Mouse (Mus musculus) frontal cortex, adult (tissue): Measurements from ENCODE around the gene Grin3a.

Source experiments
- ATAC-seq: cut with Nextera tagmentation; 2 replicates; pipeline ENCODE4 v1.9.2; 2017; ENCODE audit warnings: mild to moderate bottlenecking, moderate library complexity, mixed read lengths; ENCODE audit not compliant: low TSS enrichment

Grin3a gene

GRCm38 (mm10) chr4:49845612-49845985 lies at the start of gene Grin3a:
Gene Grin3a (minus strand): TSS chr4:49845744.
- peak; percentile 91 for ATAC-seq

DNA sequence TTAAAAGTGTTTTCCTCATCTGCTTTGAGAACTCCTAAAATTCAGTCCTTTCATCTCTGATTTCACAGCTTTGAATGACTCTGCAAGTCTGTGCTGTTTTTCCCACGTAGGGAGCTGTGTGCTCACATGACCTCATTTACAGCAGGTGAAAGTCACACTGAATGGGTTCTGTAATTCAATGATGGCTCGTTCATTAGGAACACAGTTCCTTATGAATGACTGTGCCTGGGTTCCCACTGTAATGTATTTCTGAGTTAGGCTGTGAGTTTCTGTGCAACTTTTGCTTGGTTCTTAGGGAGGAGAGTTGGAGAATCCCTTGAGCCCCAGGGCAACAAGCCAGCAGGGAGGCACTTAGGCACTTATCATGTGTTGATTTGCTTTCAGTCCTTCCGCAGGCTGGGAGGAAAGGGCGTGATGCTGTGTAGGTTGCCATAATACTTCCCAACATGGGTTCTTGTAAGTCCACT lies 46.3 kb upstream of the Grin3a start:
- no peak for ATAC-seq

GRCm38 (mm10) chr4:49877084-49877483 lies 31.5 kb upstream of the Grin3a start:
- ATAC-seq: no peak

DNA sequence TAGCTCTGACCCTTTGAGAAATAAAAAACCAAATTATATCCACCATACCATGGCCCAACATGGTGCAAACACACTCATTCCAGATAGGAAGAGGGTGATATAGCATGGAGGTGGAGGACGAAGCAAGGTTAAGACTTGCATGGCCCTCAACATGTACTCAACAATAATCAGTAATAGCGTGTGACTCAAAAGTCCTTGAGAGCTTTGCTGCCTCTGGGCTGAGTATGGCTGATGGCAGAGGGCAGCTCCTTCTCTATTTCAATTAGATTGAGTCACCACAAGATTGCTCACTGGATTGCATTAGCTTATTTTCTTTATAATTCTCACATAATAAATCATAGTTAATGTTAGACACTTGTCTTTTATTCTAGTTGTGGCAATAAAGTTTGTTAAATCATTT lies 15.1 kb upstream of the Grin3a start:
- no peak for ATAC-seq

DNA sequence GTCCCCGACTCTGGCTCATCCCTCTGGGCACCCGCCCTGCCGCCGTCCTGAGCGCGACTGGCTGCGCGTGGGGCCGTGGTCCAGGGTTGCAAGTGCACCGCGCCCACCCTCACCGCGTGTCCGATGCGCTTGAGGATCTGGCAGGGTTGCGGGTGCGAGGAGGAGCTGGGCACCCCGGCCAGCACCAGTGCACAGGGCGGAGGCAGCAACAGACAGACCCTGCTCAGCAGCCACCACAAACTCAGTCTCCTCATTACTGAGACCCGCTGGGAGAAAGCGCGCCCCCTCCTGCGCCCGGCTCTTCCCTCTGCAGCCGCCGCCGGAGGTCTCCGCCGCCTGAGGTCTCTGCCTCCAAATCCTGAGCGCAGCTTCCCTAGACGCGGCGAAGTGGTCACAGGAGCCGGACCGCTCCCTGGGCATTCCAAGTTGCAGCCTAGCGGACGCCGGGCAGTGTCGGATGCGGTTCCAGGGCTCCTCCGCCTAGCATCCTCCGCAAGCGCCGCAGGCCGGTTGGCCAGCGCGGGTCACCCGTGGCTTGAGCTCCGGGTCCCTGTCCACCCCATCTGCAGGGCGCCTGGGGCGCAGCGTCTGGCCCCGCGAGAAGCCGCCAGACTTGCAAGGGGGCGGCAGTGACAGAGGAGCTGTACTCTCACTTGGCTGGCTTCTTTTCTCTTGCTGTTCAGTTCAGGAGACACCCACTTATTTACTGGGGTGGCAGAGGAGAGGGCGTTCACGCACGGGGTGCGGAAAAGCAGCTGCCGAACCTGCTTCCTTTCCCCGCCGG lies 524 bp downstream of the Grin3a start:
- peak; percentile 36 for ATAC-seq

GRCm38 (mm10) chr4:49844274-49844827 lies 1.2 kb downstream of the Grin3a start:
- peak; percentile 21; the same call in 1 of the 2 replicates for ATAC-seq

GRCm38 (mm10) chr4:49843787-49844186 lies 1.8 kb downstream of the Grin3a start:
- ATAC-seq: no peak

DNA sequence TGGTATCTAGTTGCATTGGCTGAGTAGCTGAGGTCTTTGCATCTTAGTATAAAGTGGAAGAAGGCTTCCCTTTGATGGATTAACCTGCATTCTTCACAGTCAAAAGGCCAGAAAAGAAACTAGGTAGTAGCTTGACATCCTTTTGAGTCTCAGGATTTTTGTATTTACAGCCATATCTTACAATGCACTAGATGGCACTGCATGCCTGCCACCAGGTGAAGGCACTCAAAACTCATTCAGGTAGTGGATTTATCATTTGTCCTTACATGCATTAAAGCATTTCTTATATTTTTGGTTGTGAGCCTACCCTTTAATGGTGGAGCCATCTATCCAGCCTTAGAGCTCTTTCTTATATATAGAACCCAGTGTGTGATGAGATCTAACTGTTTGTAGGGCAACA lies 13.5 kb downstream of the Grin3a start:
- ATAC-seq: no peak

- no peak for ATAC-seq
Measured at GRCm38 (mm10) chr4:49813852-49814251, 31.7 kb downstream of the Grin3a start.

- ATAC-seq: no peak
Measured at GRCm38 (mm10) chr4:49806791-49807190, 38.8 kb downstream of the Grin3a start.

DNA sequence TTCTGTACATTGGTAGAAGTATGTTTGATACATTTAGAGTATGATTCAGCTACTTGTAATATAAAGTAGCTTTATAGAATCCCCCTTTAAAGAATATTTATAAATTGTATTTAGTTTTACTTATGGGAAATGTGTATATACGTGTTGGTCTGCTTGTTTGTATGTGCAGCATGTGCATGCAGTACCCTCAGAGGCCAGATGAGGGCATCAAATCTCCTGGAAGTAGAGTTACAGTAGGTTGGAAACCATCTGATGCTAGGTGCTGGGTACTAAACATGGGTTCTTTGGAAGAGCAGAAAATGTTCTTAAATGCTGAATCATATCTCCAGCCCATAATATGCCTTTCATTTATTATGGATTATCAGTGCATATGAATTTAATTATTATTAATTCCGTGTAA lies 46.2 kb downstream of the Grin3a start:
- no peak for ATAC-seq

- ATAC-seq: no peak
Measured at GRCm38 (mm10) chr4:49788971-49789370, 56.6 kb downstream of the Grin3a start.

DNA sequence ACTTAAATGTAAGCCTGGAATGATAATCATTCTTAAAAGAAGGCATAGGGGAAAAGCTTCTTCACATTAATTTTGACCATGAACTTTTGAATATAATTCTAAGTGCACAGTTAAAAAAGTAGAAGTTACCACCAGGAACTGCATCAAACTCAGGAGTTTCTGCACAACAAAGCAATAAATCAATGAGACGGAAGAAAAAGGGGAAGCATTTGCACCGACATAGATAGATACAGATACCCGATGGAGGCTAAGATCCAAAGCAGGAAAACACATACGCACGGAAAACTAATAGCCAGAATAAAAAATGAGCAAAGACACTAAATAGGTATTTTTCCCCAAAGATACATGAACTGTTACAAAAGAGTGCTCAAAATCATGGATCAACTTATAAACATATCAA lies 102.7 kb downstream of the Grin3a start:
- no peak for ATAC-seq

DNA sequence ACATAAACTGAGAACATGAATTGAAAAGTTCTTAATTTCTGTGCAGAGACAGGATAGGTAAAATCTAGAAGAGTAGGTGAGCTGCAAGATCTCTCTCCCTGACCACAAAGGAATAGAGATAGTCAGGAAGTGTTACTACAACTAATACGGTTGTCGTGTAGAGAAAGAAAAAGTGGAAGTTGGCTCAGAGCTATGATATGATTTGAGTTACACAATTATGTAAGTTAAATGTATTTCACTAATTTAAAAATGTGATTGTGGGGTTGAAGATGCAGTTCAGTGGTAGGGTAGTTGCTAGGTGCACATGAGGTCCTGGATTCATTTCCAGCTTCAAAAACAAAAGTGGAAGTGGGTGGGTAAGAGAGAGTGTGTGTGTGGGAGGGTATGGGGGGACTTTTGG lies 103.6 kb downstream of the Grin3a start:
- no peak for ATAC-seq

- ATAC-seq: peak; percentile 38; the same call in 1 of the 2 replicates
Measured at GRCm38 (mm10) chr4:49740796-49741766, 104.5 kb downstream of the Grin3a start.

DNA sequence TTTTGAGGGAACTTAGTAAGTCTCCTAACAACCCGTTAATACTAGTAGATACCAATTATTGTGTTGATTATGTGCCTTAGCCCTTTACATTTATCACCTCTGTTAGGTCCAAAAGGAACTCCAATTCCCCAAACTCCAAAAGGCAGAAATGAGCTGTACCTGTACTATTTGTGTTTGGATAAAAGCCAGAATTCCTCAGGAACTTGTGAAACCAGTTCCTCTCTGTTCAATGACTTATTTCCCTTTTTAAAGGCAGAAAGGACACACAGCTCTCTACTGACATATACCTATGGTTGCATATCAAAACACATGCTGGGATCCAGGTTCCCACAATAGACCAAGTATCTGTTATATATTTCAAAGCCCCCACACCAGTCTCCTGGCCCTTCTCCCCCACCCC lies 106.0 kb downstream of the Grin3a start:
- no peak for ATAC-seq

GRCm38 (mm10) chr4:49729326-49729725 lies 116.2 kb downstream of the Grin3a start:
- no peak for ATAC-seq

GRCm38 (mm10) chr4:49723908-49724307 lies 121.6 kb downstream of the Grin3a start:
- no peak for ATAC-seq

DNA sequence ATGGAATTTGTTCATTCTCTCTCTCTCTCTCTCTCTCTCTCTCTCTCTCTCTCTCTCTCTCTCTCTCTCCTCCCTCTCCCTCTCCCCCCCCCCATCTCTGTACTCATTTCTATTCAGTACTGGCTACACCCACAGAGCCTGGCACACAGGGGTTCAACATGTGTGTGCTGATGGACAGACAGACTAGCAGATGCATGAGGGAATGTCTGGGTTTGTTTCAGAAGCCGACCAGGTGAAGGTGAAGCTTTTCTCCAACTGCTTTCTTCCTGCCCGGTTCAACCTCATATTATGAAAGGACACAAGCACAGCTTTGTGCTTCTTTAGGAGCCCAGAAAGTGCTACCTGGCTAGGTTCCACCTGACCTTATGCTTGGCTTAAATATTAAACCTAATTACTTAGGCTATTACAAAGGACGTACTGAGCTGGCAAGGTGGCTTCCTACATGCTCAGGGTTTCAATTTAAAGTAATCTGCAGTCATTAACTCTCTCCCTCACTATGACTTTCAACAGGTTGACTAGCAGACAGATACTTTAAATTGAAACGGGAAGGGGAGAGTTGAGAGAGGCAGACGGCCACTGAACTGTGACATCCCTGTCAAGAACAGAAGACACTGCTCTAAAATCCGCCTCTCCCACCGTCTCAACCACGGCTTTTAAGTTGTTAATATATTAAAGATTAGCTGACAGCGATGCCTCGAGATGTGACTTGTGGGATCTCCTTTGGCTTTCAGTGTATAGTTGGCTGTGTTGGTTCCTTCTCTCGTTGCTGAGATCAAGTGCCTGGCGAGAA lies 153.9 kb downstream of the Grin3a start:
- ATAC-seq: no peak

GRCm38 (mm10) chr4:49688594-49689288 lies 156.8 kb downstream of the Grin3a start:
- peak; percentile 93 for ATAC-seq

- no peak for ATAC-seq
Measured at GRCm38 (mm10) chr4:49681812-49682211, 163.7 kb downstream of the Grin3a start, which contains the start of gene Ppp3r2. Gene Ppp3r2 (minus strand): TSS chr4:49682024.
